Mouse (Mus musculus): ENCODE data around the gene Celf2. TPM values are rescaled to one million over a fixed set of nuclear protein-coding genes. Genes with fewer than 3 reads are reported as not detected.

Celf2 gene
- total RNA-seq, 1 experiment, result 3.7 TPM

DNA sequence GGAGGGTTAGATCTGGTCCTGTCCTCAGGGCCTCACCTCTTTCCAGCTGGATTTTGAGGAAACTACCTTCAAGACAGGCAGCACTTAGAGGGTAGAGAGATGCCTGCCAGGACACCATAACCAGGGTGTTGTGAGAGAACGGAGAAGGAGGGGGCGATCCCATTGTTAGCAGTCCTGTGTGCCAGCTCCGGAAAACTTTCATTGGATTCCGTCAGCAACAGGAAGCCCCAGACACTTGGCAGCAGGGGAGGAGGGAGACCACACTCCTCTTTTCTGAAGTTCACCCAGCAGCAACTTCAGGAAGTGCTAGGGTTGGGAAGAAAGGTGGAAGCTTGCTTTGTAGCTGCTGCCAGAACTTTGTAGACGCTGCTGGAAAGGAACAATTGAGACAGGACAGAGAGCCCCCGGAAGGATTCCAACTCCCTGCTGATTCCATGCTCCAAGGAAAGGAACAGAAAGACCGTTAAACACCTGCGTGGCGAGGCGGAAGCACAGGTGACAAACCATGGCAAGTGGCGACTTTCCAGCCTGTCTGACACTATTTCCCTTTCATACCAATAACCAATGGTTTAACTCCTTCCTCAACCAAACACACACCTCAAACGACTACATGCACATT lies 445.7 kb downstream of the Celf2 start:
- TF ChIP-seq HCFC1 (IDR thresholded peaks at IDR 0.05; ENCODE audit: borderline replicate concordance, insufficient read depth, low read length) (no peak), ZC3H11A (IDR thresholded peaks at IDR 0.05; ENCODE audit: borderline replicate concordance, low read depth, low read length) (no peak)
- DNase-seq (ENCODE audit: low read depth, low spot score), result no peak
- in situ Hi-C loops (cut with MboI; ENCODE audit: low sequenced_read_pairs in 2 of 2, unreplicated experiment in 2 of 2), result no loop called here
- Histone ChIP-seq H3K9me3 (ENCODE audit: control insufficient read depth, insufficient read depth, low read depth, low read length) (no peaks in the 10 kb centered on the region), H3K36me3 (ENCODE audit: control insufficient read depth, insufficient read depth, low read length, poor library complexity, severe bottlenecking) (no peaks in the 10 kb centered on the region), H3K4me3 (ENCODE audit: insufficient read depth in 1 of 2, low read depth in 1 of 2, low read length in 2 of 2, poor library complexity in 1 of 2, severe bottlenecking in 1 of 2) (no peak overlapping the region), H3K9ac (ENCODE audit: insufficient read depth, low read depth, low read length, poor library complexity, severe bottlenecking) (no peak overlapping the region), H3K4me1 (ENCODE audit: control insufficient read depth in 2 of 2, insufficient read depth in 2 of 2, low read length in 2 of 2, poor library complexity in 1 of 2) (peaks cover 3 to 6% of the 10 kb centered on the region in 2 experiments; a peak in 2 of 4 replicates), H3K27ac (ENCODE audit: insufficient read depth, low read depth, low read length, poor library complexity, severe bottlenecking) (no peak overlapping the region)

DNA sequence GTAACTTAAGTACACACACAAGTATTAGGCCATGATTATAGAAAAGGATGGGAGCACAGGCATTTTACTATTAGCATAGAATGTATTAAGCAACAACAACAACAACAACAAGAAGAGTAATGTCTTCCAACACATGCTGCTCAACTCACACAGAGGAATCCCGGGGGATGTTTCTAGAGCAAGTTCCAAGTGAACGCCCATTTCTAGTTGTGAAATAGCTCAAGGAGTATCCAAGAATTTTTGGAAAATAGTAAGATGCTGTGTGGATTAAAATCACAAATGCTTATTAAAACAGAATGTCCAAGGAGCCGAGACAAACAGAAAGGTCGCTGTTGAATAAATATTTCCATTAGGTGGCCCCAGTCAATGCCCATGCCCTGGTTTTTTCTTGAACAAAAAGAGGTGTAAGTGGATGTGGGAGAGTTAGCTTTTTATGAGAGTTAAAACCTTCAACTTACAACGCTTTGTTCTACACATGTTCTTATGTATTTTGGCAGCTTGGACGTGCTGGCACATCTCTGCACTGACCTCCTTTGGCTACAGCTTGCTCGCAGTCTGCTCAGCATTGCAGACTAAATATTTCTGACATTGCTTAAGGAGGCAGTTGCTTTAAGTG lies 448.8 kb downstream of the Celf2 start:
- in situ Hi-C loops (cut with MboI; ENCODE audit: low sequenced_read_pairs in 2 of 2, unreplicated experiment in 2 of 2), result no loop called here
- no peak for DNase-seq (ENCODE audit: low read depth, low spot score)
- Histone ChIP-seq H3K4me3 (ENCODE audit: insufficient read depth in 1 of 2, low read depth in 1 of 2, low read length in 2 of 2, poor library complexity in 1 of 2, severe bottlenecking in 1 of 2) (no peak overlapping the region), H3K9me3 (ENCODE audit: control insufficient read depth, insufficient read depth, low read depth, low read length) (no peaks in the 10 kb centered on the region), H3K36me3 (ENCODE audit: control insufficient read depth, insufficient read depth, low read length, poor library complexity, severe bottlenecking) (no peaks in the 10 kb centered on the region), H3K4me1 (ENCODE audit: control insufficient read depth in 2 of 2, insufficient read depth in 2 of 2, low read length in 2 of 2, poor library complexity in 1 of 2) (peaks cover 3 to 6% of the 10 kb centered on the region in 2 experiments; a peak in 2 of 4 replicates), H3K9ac (ENCODE audit: insufficient read depth, low read depth, low read length, poor library complexity, severe bottlenecking) (no peak overlapping the region), H3K27ac (ENCODE audit: insufficient read depth, low read depth, low read length, poor library complexity, severe bottlenecking) (no peak overlapping the region)
- TF ChIP-seq ZC3H11A (IDR thresholded peaks at IDR 0.05; ENCODE audit: borderline replicate concordance, low read depth, low read length) (no peak), MAFK (IDR thresholded peaks at IDR 0.05; ENCODE audit: insufficient read depth, low read depth, low read length) (no peak), ZNF384 (IDR thresholded peaks at IDR 0.05; ENCODE audit: low read depth, low read length) (no peak), HCFC1 (IDR thresholded peaks at IDR 0.05; ENCODE audit: borderline replicate concordance, insufficient read depth, low read length) (no peak), CHD2 (IDR thresholded peaks at IDR 0.05; ENCODE audit: low read depth, low read length) (no peak)

DNA sequence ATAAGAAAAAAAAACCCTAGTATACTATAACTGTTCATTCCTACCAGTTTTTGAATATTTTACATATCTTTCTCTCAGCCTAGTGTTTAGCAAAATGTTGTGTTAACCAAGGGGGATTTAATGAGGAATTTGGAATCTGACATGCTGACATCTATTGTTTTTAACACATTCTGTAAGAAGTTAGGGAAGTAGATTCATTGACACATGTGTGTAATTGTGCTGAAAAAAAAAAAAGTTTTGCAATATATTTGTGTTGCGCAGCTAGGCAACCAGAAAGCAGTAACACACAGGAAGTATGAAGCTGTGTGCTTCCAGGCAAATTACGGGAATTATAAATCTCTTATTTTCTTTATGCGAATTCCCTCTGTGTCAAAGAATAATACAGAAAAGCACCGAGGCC lies 453.0 kb downstream of the Celf2 start:
- DNase-seq (ENCODE audit: low read depth, low spot score), result no peak

DNA sequence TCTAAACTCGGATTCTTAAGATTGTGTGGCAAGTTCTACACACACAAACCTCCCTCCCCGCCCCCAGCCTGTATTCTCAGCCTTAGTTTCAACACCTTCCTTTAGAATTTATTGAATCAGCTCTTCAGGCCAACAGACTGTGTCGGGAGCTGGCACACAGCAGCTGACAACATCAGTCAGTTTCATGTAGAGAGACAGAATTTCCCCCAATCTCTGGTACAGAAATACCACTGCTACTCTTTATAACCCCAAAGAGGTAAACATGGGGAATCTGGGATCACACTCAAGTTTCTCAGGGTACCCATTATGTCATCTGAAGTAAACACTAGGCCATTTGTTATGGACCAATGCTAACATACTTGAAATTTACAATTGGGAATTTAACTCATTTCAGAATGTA lies 453.4 kb downstream of the Celf2 start:
- in situ Hi-C loops (cut with MboI; ENCODE audit: low sequenced_read_pairs in 2 of 2, unreplicated experiment in 2 of 2), result no loop called here
- Histone ChIP-seq H3K4me1 (ENCODE audit: control insufficient read depth in 2 of 2, insufficient read depth in 2 of 2, low read length in 2 of 2, poor library complexity in 1 of 2) (no peaks in the 10 kb centered on the region), H3K9me3 (ENCODE audit: control insufficient read depth, insufficient read depth, low read depth, low read length) (no peaks in the 10 kb centered on the region), H3K36me3 (ENCODE audit: control insufficient read depth, insufficient read depth, low read length, poor library complexity, severe bottlenecking) (no peaks in the 10 kb centered on the region), H3K9ac (ENCODE audit: insufficient read depth, low read depth, low read length, poor library complexity, severe bottlenecking) (no peak overlapping the region), H3K4me3 (ENCODE audit: insufficient read depth in 1 of 2, low read depth in 1 of 2, low read length in 2 of 2, poor library complexity in 1 of 2, severe bottlenecking in 1 of 2) (no peak overlapping the region), H3K27ac (ENCODE audit: insufficient read depth, low read depth, low read length, poor library complexity, severe bottlenecking) (no peak overlapping the region)
- TF ChIP-seq ZNF384 (IDR thresholded peaks at IDR 0.05; ENCODE audit: low read depth, low read length) (no peak), MAFK (IDR thresholded peaks at IDR 0.05; ENCODE audit: insufficient read depth, low read depth, low read length) (no peak), CHD2 (IDR thresholded peaks at IDR 0.05; ENCODE audit: low read depth, low read length) (no peak)
- DNase-seq (ENCODE audit: low read depth, low spot score), result no peak

More for the DNA sequence above, 453.0 kb downstream of the Celf2 start:
- H3K27ac ChIP-seq (ENCODE audit: insufficient read depth, low read depth, low read length, poor library complexity, severe bottlenecking), result no peak overlapping the region
- in situ Hi-C loops (cut with MboI; ENCODE audit: low sequenced_read_pairs in 2 of 2, unreplicated experiment in 2 of 2), result no loop called here
- H3K9me3 ChIP-seq (ENCODE audit: control insufficient read depth, insufficient read depth, low read depth, low read length), result no peaks in the 10 kb centered on the region
- no peak overlapping the region for H3K4me3 ChIP-seq (ENCODE audit: insufficient read depth in 1 of 2, low read depth in 1 of 2, low read length in 2 of 2, poor library complexity in 1 of 2, severe bottlenecking in 1 of 2)
- H3K36me3 ChIP-seq (ENCODE audit: control insufficient read depth, insufficient read depth, low read length, poor library complexity, severe bottlenecking), result no peaks in the 10 kb centered on the region
- TF ChIP-seq CHD2 (IDR thresholded peaks at IDR 0.05; ENCODE audit: low read depth, low read length) (no peak), ZNF384 (IDR thresholded peaks at IDR 0.05; ENCODE audit: low read depth, low read length) (no peak), HCFC1 (IDR thresholded peaks at IDR 0.05; ENCODE audit: borderline replicate concordance, insufficient read depth, low read length) (no peak), ZC3H11A (IDR thresholded peaks at IDR 0.05; ENCODE audit: borderline replicate concordance, low read depth, low read length) (no peak), MAFK (IDR thresholded peaks at IDR 0.05; ENCODE audit: insufficient read depth, low read depth, low read length) (no peak)
- H3K9ac ChIP-seq (ENCODE audit: insufficient read depth, low read depth, low read length, poor library complexity, severe bottlenecking), result no peak overlapping the region
- H3K4me1 ChIP-seq (ENCODE audit: control insufficient read depth in 2 of 2, insufficient read depth in 2 of 2, low read length in 2 of 2, poor library complexity in 1 of 2), result no peaks in the 10 kb centered on the region

DNA sequence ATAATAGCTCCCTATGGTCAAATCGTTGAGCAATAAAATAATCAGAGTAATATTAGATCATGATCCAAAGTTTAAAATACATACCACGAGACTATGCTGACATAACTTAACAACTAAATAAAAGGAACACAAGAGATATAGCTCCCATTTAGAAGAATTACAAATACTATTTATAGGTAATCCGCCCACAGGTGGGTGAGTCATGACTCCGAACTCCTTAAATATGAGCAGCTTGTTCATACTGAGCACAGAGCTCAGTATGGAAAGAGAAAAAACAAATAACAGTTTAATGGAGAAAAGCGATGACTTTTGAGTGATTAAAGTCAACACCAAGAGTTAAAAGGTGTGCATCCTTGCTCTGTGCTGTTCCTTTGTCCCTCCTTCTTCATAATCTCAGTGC lies 458.3 kb downstream of the Celf2 start:
- in situ Hi-C loops (cut with MboI; ENCODE audit: low sequenced_read_pairs in 2 of 2, unreplicated experiment in 2 of 2), result no loop called here
- no peaks in the 10 kb centered on the region for H3K9me3 ChIP-seq (ENCODE audit: control insufficient read depth, insufficient read depth, low read depth, low read length)
- no peaks in the 10 kb centered on the region for H3K36me3 ChIP-seq (ENCODE audit: control insufficient read depth, insufficient read depth, low read length, poor library complexity, severe bottlenecking)
- H3K9ac ChIP-seq (ENCODE audit: insufficient read depth, low read depth, low read length, poor library complexity, severe bottlenecking), result no peak overlapping the region
- no peak overlapping the region for H3K4me3 ChIP-seq (ENCODE audit: insufficient read depth in 1 of 2, low read depth in 1 of 2, low read length in 2 of 2, poor library complexity in 1 of 2, severe bottlenecking in 1 of 2)
- H3K27ac ChIP-seq (ENCODE audit: insufficient read depth, low read depth, low read length, poor library complexity, severe bottlenecking), result no peak overlapping the region
- DNase-seq (ENCODE audit: low read depth, low spot score), result no peak
- H3K4me1 ChIP-seq (ENCODE audit: control insufficient read depth in 2 of 2, insufficient read depth in 2 of 2, low read length in 2 of 2, poor library complexity in 1 of 2), result no peaks in the 10 kb centered on the region
- no peak for TF ChIP-seq ZNF384 (IDR thresholded peaks at IDR 0.05; ENCODE audit: low read depth, low read length)
- TF ChIP-seq ZC3H11A (IDR thresholded peaks at IDR 0.05; ENCODE audit: borderline replicate concordance, low read depth, low read length), result no peak

Measured in ES-E14 (cell line).